Mouse (Mus musculus) liver, postnatal 0 days (tissue): Measurements from ENCODE around the gene Trmt1.
A peak's percentile ranks its signal among the peaks of the same experiment; 100 is the strongest.

Experiments used
- CTCF ChIP-seq: sonication (generic); IDR thresholded peaks from 2 replicates; pipeline ENCODE4 v1.5.1; 2016; ENCODE audit warnings: antibody characterized with exemption, low read depth
- EP300 ChIP-seq: IDR thresholded peaks from 2 replicates; pipeline ENCODE4 v1.6.1; 2016; ENCODE audit warnings: antibody characterized with exemption, low read depth, mild to moderate bottlenecking

DNA sequence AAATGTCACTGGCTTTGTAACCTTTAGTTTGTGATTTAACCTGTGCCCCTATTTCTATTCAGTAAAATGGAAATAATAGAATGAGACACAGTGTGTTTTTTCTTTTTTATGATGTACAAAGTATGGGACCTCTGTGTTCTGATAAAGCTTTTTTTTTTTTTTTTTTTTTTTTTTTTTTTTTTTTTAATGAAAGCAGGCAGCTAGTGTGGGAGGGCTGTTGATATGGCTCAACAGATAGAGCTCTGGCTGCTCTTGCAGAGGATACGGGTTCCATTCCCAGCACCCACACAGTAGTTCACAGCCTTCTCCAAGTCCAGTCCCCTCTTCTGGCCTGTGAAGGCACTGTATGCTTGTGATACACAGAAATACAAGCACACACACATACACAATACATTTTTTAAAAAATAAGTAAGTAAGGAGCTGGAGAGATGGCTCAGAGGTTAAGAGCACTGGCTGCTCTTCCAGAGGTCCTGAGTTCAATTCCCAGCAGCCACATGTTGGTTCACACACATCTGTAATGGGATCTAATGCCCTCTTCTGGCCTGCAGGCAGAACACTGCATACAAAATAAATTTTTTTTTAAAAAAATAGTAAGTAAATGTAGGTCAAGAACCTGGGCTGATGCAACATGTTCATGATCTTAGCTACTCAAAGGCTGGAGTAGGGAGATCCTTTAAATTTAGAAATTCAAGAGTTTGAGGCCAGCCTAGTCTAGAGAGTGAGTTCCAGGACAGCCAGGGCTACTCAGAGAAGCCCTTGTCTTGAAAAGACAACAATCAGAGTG, 44.3 kb upstream of the Trmt1 start:
- TF ChIP-seq CTCF, result 0 out of 2 replicates have a peak, but pooled peaks have one; percentile 26
- no peak for TF ChIP-seq EP300
